Mouse (Mus musculus) heart, embryonic 12.5 days (tissue): ENCODE results near the gene Jpt2. TPM values are rescaled to one million over a fixed set of nuclear protein-coding genes. Genes with fewer than 3 reads are reported as not detected.

ENCODE experiments used
- ATAC-seq: fragments of 200-750 bp; cut with Nextera tagmentation; 2 replicates; pipeline ENCODE4 v1.8.0; 2017; ENCODE audit warnings: moderate TSS enrichment, moderate library complexity; ENCODE audit not compliant: insufficient number of reproducible peaks, low FRiP score
- H3K27ac ChIP-seq: fragments of 300-500 bp; sonication (generic); 2 replicates; pipeline ENCODE4 v1.5.1; 2016; ENCODE audit warnings: mild to moderate bottlenecking, moderate library complexity; ENCODE audit not compliant: poor library complexity, severe bottlenecking
- H3K27me3 ChIP-seq: fragments of 300-500 bp; sonication (generic); replicated peaks from 2 replicates; pipeline ENCODE4 v1.6.1; 2016; ENCODE audit warnings: mild to moderate bottlenecking, moderate library complexity
- H3K36me3 ChIP-seq: fragments of 300-500 bp; sonication (generic); 2 replicates; pipeline ENCODE4 v1.6.1; 2016; ENCODE audit warnings: mild to moderate bottlenecking, moderate library complexity
- H3K4me1 ChIP-seq: fragments of 300-500 bp; sonication (generic); replicated peaks from 2 replicates; pipeline ENCODE4 v1.6.1; 2016; ENCODE audit warnings: mild to moderate bottlenecking
- H3K4me2 ChIP-seq: fragments of 300-500 bp; sonication (generic); 2 replicates; pipeline ENCODE4 v1.6.1; 2016; ENCODE audit warnings: mild to moderate bottlenecking, moderate library complexity
- H3K4me3 ChIP-seq: fragments of 300-500 bp; sonication (generic); 2 replicates; pipeline ENCODE4 v1.5.1; 2016; ENCODE audit warnings: mild to moderate bottlenecking
- H3K9ac ChIP-seq: fragments of 300-500 bp; sonication (generic); 2 replicates; pipeline ENCODE4 v1.6.1; 2016; ENCODE audit warnings: mild to moderate bottlenecking, moderate library complexity
- H3K9me3 ChIP-seq: fragments of 300-500 bp; sonication (generic); replicated peaks from 2 replicates; pipeline ENCODE4 v1.6.1; 2016; ENCODE audit warnings: mild to moderate bottlenecking, moderate library complexity
- WGBS: fragments of 180-500 bp; shearing (Covaris S2); methylation state at CpG from one replicate; pipeline ENCODE4 v1.1.7; 2016; 5-methylcytosine and 5-hydroxymethylcytosine counted together
- polyA plus RNA-seq: library from polyadenylated mRNA; unstranded; fragments of >200 nt; fragmentation: Nextera tagmentation; extraction: Ambion mirVana; gene quantifications from 2 replicates; pipeline ENCODE4 v1.2.1, GENCODE M21; 2016

Gene Jpt2
- polyA plus RNA-seq, 1 experiment from 2014 or later = 140 TPM

DNA sequence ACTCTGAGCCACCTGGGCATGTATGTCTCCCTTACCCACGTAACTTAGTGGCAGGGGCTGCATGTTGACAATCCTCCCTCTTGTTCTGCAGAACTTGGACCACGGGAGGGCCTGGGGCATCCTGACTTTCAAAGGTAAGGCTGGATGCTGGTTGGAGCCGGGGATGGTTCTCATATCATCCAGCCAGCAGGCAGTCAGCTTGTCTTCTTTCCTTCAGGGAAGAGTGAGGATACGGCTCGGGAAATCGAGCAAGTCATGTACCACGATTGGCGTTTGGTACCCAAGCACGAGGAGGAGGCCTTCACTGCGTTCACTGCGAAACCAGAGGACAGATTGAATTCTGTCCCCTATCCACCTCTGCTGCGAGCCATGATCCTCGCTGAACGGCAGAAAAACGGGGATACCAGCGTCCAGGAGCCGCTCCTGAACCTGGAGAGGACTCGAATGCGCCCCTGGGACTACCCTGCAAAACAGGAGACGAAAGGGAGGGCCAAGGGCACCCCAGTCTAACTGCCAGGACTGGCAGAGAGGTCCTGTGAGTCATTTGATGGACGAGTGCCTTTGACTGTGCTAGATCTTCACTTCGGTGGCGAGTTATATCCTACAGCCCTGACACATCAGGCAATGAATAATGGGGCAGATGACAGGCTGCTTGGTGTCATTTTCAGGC is 64.8 kb downstream of the Jpt2 start:
- H3K4me2 ChIP-seq = peak overlapping the region; percentile 96
- WGBS = 14% methylated on average over 23 of the region's 23 CpGs
- H3K27me3 ChIP-seq = no peaks in the 10 kb centered on the region
- peak overlapping the region; percentile 84 for H3K27ac ChIP-seq
- peaks cover 71% of the 10 kb centered on the region for H3K36me3 ChIP-seq
- peak overlapping the region; percentile 94 for H3K9ac ChIP-seq
- H3K4me3 ChIP-seq = peak overlapping the region; percentile 69
- no peaks in the 10 kb centered on the region for H3K9me3 ChIP-seq
- peaks cover 48% of the 10 kb centered on the region for H3K4me1 ChIP-seq
- no peak for ATAC-seq

DNA sequence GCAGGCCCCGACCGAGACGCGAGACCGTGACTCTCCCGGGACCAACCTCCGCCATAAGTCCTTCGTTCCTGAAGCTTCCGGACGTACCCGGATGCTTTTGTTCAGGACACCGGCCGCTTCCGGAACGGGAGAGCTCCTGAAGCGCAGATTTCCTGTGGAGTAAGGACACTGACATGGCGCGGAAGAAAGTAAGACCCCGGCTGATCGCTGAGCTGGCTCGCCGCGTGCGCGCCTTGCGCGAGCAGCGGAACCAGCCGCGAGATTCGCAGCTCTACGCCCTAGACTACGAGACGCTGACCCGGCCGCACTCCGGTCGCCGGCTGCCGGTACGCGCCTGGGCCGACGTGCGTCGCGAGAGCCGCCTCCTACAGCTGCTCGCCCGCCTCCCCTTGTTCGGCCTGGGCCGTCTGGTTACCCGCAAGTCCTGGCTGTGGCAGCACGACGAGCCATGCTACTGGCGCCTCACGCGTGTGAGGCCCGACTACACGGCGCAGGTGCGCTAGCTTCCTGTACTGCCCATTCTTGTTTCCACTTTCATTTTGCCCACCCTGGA is 65.4 kb downstream of the Jpt2 start, which contains the start of the genes Eme2 and Mrps34:
Gene Eme2, minus strand, starts transcription at position 93 of the 553 bp plus-strand sequence.
Gene Mrps34, plus strand, starts transcription at position 122 of the 553 bp plus-strand sequence.
- H3K9me3 ChIP-seq = no peaks in the 10 kb centered on the region
- peak within 1 kb of the TSS; percentile 69 for H3K4me3 ChIP-seq
- peak within 1 kb of the TSS; percentile 96 for H3K4me2 ChIP-seq
- peak within 1 kb of the TSS; percentile 94 for H3K9ac ChIP-seq
- peaks cover 71% of the 10 kb centered on the region for H3K36me3 ChIP-seq
- peak within 1 kb of the TSS; percentile 84 for H3K27ac ChIP-seq
- peak; percentile 42 for ATAC-seq
- no peaks in the 10 kb centered on the region for H3K27me3 ChIP-seq
- under 1% methylated on average over 62 of the region's 62 CpGs for WGBS
- H3K4me1 ChIP-seq = peaks cover 48% of the 10 kb centered on the region

DNA sequence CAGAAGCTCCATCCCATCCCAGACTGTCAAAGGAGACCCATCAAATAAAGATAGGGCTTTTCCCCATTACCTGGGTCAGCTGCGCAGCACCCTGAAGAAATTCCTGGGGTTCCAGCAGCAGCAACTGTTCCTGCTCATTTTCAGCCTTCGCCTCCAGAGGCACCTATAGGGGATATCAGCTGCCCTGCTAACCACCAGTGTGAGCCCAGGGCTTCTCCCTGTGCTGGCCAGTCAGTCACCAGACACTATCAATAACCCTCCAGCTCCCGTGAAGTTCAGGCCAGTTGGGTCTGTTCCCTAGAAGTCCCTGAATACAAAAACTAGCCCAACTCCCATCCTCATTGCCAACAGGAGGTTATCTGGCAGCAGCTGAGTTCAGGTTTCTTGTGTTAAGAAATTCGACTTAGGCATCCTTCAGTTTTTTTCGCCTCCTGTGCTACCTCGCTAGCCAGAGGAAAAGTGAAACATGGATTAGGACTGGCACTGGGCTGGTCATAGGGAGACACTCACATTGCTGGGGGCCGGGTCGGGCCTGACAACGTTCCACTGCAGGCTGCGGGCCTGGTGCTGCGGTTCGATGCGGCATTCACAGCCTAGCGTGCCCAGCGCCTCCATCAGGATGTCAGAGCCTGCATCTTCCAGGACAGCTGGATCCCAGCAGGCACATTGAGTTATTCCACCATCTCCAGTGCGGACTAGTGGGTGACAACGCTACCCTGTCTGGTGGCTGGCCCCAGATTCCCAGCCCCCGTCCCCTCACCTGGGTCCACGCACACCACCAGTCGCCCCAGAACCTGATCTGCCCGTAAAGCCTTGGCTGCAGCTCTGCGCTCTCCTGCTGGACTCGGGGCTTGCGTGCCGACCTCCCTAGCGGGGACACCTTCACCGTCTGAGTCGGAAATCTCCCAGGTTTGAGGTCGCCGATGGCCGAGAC is 66.2 kb downstream of the Jpt2 start:
- peak overlapping the region; percentile 96 for H3K4me2 ChIP-seq
- 10% methylated on average over 31 of the region's 31 CpGs for WGBS
- H3K9ac ChIP-seq = peak overlapping the region; percentile 94
- peaks cover 43% of the 10 kb centered on the region for H3K4me1 ChIP-seq
- H3K27ac ChIP-seq = peak overlapping the region; percentile 84
- peaks cover 71% of the 10 kb centered on the region for H3K36me3 ChIP-seq
- H3K27me3 ChIP-seq = no peaks in the 10 kb centered on the region
- H3K4me3 ChIP-seq = peak overlapping the region; percentile 69
- peak; percentile 14; the same call in 1 of the 2 replicates for ATAC-seq
- H3K9me3 ChIP-seq = no peaks in the 10 kb centered on the region

DNA sequence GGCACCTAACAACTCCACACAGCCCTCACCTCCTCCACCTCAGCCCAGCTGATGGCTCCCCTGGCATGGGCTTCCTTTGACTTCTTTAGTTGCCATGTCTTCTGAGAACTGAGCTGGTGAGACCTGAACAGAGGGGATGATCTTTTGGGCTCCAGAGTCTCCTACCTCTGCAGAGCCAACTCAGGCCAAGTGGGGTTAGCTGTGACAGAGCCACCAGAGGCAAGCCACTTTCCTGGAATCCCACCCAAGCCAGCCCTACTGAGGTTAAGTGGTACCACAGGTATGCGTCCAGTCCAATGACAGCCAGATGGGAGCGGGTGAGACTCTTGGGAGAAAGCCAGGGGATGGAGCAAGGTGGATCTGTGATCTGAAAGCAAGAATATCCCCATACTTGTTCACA is 67.2 kb downstream of the Jpt2 start:
- Histone ChIP-seq H3K4me2 (no peak overlapping the region), H3K9ac (no peak overlapping the region), H3K4me1 (peaks cover 34% of the 10 kb centered on the region), H3K27ac (no peak overlapping the region), H3K36me3 (peaks cover 66% of the 10 kb centered on the region), H3K4me3 (no peak overlapping the region), H3K27me3 (no peaks in the 10 kb centered on the region), H3K9me3 (no peaks in the 10 kb centered on the region)
- WGBS = 89% methylated on average over 2 of the region's 2 CpGs
- no peak for ATAC-seq

DNA sequence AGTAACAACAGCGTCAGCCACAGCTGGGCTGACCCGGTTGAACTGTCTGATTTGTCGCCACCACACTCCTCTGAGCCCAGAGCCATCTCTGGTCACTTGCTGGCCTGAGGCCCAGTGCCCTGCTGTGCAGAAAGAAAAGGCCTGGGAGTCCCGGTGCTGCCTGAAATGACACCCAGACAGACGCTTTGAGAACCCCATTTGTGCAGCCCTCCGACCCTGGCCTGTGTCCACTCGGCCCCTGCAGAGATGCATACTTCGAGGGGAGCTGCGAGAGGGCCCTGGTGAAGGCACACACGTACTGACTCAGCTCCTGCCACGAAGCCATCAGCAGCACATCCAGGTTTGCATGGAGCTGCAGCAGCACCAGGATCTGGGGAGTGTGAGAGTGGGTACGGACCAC is 67.7 kb downstream of the Jpt2 start:
- Histone ChIP-seq H3K36me3 (peaks cover 61% of the 10 kb centered on the region), H3K4me1 (peaks cover 35% of the 10 kb centered on the region), H3K4me2 (no peak overlapping the region), H3K9me3 (no peaks in the 10 kb centered on the region), H3K9ac (no peak overlapping the region), H3K27ac (no peak overlapping the region), H3K4me3 (no peak overlapping the region), H3K27me3 (no peaks in the 10 kb centered on the region)
- WGBS = 89% methylated on average over 12 of the region's 12 CpGs
- no peak for ATAC-seq

DNA sequence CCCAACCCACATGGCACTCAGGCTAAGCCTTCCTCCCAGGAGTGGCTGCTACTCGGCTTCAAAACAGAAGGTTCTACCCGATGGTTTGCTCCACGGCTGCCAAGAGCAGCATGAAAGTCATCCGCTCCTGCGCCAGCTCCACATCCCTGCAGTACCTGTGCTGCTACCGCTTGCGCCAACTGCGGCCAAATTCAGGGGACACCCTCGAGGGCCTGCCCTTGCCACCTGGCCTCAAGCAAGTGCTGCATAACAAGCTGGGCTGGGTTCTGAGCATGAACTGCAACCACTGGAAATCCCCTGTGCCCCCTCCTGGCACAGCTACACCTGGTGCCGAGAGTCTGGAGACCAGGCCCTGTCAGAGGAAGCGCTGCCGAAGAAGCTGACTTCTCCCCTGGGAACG is 69.2 kb downstream of the Jpt2 start:
- peaks cover 31% of the 10 kb centered on the region for H3K4me1 ChIP-seq
- WGBS = 90% methylated on average over 13 of the region's 13 CpGs
- no peak for ATAC-seq
- no peak overlapping the region for H3K9ac ChIP-seq
- H3K9me3 ChIP-seq = no peaks in the 10 kb centered on the region
- H3K4me2 ChIP-seq = no peak overlapping the region
- no peaks in the 10 kb centered on the region for H3K27me3 ChIP-seq
- H3K4me3 ChIP-seq = no peak overlapping the region
- no peak overlapping the region for H3K27ac ChIP-seq
- H3K36me3 ChIP-seq = peaks cover 51% of the 10 kb centered on the region

DNA sequence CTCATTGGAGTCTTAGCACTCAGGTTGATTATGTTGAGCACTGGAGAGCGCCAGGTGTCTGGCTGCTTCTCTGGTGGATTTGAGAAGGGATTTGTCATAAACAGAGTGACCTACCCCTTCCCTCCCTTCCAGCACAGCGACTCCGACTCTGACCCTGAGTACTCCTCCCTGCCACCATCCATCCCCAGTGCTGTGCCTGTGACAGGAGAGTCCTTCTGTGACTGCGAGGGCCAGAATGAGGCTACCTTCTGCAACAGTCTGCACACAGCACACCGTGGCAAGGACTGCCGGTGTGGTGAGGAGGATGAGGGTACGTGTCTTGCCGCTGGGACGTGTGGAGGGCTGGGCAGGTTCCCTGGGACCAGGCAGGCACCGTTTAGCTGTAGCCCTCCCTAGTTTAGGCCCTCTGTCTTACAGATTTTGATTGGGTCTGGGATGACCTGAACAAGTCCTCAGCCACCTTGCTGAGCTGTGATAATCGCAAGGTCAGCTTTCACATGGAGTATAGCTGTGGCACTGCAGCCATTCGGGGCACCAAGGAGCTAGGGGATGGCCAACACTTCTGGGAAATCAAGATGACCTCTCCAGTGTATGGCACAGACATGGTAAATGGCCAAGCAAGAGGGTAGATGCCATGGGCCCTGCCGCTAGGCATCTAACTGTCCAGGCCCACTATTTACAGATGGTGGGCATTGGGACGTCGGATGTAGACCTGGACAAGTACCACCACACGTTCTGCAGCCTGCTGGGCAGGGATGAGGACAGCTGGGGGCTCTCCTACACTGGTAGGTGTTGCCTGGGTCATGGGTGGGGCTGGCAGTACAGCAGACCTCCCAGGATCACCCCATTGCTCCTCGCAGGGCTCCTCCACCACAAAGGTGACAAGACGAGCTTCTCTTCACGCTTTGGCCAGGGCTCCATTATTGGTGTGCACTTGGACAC is 70.1 kb downstream of the Jpt2 start:
- H3K9me3 ChIP-seq = no peaks in the 10 kb centered on the region
- 88% methylated on average over 19 of the region's 19 CpGs for WGBS
- H3K4me3 ChIP-seq = no peak overlapping the region
- H3K27ac ChIP-seq = no peak overlapping the region
- H3K4me1 ChIP-seq = peaks cover 28% of the 10 kb centered on the region
- H3K27me3 ChIP-seq = no peaks in the 10 kb centered on the region
- no peak overlapping the region for H3K9ac ChIP-seq
- no peak overlapping the region for H3K4me2 ChIP-seq
- H3K36me3 ChIP-seq = peaks cover 51% of the 10 kb centered on the region
- no peak for ATAC-seq

DNA sequence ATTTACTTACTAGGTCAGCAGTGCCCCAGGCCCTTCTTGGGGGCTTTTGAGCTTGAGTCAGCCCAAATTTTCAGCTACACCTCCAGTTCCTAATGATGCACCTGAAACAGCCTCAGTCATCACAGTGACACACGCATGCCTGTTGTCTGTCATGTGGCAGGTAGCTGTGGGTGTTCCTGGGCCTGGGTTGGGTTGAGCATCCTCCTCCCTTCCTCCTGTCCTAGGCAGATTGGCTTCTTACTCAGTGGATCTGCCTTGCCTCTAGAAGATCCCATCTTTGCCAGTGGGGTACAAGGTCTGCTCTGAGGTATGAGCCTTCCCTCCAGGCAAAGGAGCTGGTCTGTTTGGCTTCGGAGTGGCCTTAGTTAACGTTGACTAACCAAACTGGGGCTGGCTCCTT is 71.6 kb downstream of the Jpt2 start:
- Histone ChIP-seq H3K4me3 (no peak overlapping the region), H3K27me3 (no peaks in the 10 kb centered on the region), H3K36me3 (peaks cover 56% of the 10 kb centered on the region), H3K27ac (no peak overlapping the region), H3K4me2 (no peak overlapping the region), H3K9me3 (no peaks in the 10 kb centered on the region), H3K4me1 (peaks cover 28% of the 10 kb centered on the region), H3K9ac (no peak overlapping the region)
- no peak for ATAC-seq
- 85% methylated on average over 3 of the region's 3 CpGs for WGBS
